Mouse (Mus musculus) CH12.LX (cell line): ENCODE measurements around the gene Tut1.

Experiments used
- CHD1 ChIP-seq: IDR thresholded peaks from 2 replicates; pipeline ENCODE4 v1.6.1; 2012; ENCODE audit warnings: low read depth, low read length, improper control_type of control experiment, inconsistent platforms
- CTCF ChIP-seq, 2 experiments: IDR thresholded peaks in 1 of 2; conservative IDR thresholded peaks in 1 of 2; 2 replicates each; pipeline ENCODE4 v1.5.1; 2011 to 2012; ENCODE audit warnings: low read depth in 2 of 2, low read length in 2 of 2, improper control_type of control experiment in 1 of 2, inconsistent platforms in 1 of 2, mild to moderate bottlenecking in 1 of 2, moderate library complexity in 1 of 2
- POLR2A ChIP-seq: IDR thresholded peaks from 2 replicates; pipeline ENCODE4 v1.6.1; 2011; ENCODE audit warnings: low read depth, mild to moderate bottlenecking, improper control_type of control experiment, low read length
- ZNF384 ChIP-seq: IDR thresholded peaks from 2 replicates; pipeline ENCODE4 v1.6.1; 2012; ENCODE audit warnings: low read depth, low read length, improper control_type of control experiment, inconsistent platforms

GRCm38 (mm10) chr19:8980771-8981170, 27.1 kb downstream of the Tut1 start:
- TF ChIP-seq CTCF (conservative IDR thresholded peaks at IDR 0.05 in 1 of 2, IDR thresholded peaks at IDR 0.05 in 1 of 2; ENCODE audit: low read depth in 2 of 2, low read length in 2 of 2) (no peak), POLR2A (no peak; the same call in 1 of the 2 replicates), CHD1 (no peak), ZNF384 (no peak)
